ENCODE assay signal across 16 mouse cellular contexts in the genomic region with DNA sequence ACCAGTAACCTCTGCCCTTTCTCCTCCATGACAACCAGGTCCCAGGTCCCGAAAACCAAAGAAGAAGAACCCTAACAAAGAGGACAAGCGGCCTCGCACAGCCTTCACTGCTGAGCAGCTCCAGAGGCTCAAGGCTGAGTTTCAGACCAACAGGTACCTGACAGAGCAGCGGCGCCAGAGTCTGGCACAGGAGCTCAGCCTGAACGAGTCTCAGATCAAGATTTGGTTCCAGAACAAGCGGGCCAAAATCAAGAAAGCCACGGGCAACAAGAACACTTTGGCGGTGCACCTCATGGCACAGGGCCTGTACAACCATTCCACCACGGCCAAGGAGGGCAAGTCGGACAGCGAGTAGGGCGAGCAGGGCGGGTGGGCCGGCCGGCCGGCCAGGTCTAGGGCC. TPM values are rescaled to one million over a fixed set of nuclear protein-coding genes. Genes with fewer than 3 reads are reported as not detected.
DNase-seq lines count a peak whose midpoint lies in the region; ATAC-seq and TF ChIP-seq lines count a peak whose summit lies in the region.
"Had no signal": no experiment of that assay in that cellular context is flagged by ENCODE, and none has a peak within 500 bp of the region (broad histone marks: within the 10 kb centered on the region; RNA-seq: fewer than 3 reads in every experiment).

No protein-coding gene starts in this region.

- peak; percentile 72 for DNase-seq in ZHBTc4 (ENCODE audit: low read depth, low spot score)
- DNase-seq in embryo, embryonic 11 days, result peak; percentile 36
- peak; percentile 65 for DNase-seq in limb, embryonic 11.5 days (ENCODE audit: low spot score)
- DNase-seq in layer of hippocampus, adult 18-20 months (ENCODE audit: low spot score in 2 of 2), result no peak
- DNase-seq in lung, adult 18-20 months, result no peak
- DNase-seq: heart, postnatal 10 days; layer of hippocampus, postnatal 36 days; lung, postnatal 14 days had no signal

- H3K9me3 ChIP-seq in ES-Bruce4 (replicated peaks; ENCODE audit: control insufficient read depth, insufficient read depth, low read length, poor library complexity, severe bottlenecking), result no peaks in the 10 kb centered on the region
- no peaks in the 10 kb centered on the region for H3K9me3 ChIP-seq in limb, embryonic 11.5 days (ENCODE audit: control insufficient read depth, low read length)
- no peaks in the 10 kb centered on the region for H3K9me3 ChIP-seq in forebrain, embryonic 16.5 days (ENCODE audit: control insufficient read depth, low read length)
- H3K9me3 ChIP-seq: embryonic facial prominence, embryonic 13.5 days had no signal

- H3K4me2 ChIP-seq in limb, embryonic 11.5 days (ENCODE audit: low read depth, severe bottlenecking), result no peak overlapping the region
- H3K4me2 ChIP-seq in forebrain, embryonic 16.5 days (ENCODE audit: low read length), result no peak overlapping the region
- H3K4me2 ChIP-seq: embryonic facial prominence, embryonic 13.5 days had no signal

- H3K9ac ChIP-seq in ES-Bruce4 (ENCODE audit: low read depth, poor library complexity, severe bottlenecking), result no peak overlapping the region
- H3K9ac ChIP-seq in limb, embryonic 11.5 days (ENCODE audit: low read length), result no peak overlapping the region
- no peak overlapping the region for H3K9ac ChIP-seq in forebrain, embryonic 16.5 days (replicated peaks; ENCODE audit: low read depth, low read length)
- H3K9ac ChIP-seq: embryonic facial prominence, embryonic 13.5 days had no signal

- H3K27me3 ChIP-seq in ES-Bruce4 (ENCODE audit: control insufficient read depth, insufficient read depth, low read length, poor library complexity, severe bottlenecking), result peaks cover 27% of the 10 kb centered on the region
- peaks cover 86% of the 10 kb centered on the region for H3K27me3 ChIP-seq in limb, embryonic 11.5 days (ENCODE audit: control insufficient read depth, insufficient read depth, low read length)
- H3K27me3 ChIP-seq in forebrain, embryonic 16.5 days (replicated peaks; ENCODE audit: control insufficient read depth, insufficient read depth, low read length), result peaks cover 76% of the 10 kb centered on the region

- no peak for ATAC-seq in limb, embryonic 11.5 days (ENCODE audit: insufficient number of reproducible peaks, low FRiP score, low TSS enrichment, low read depth)
- ATAC-seq in forebrain, embryonic 16.5 days, result no peak

- no peak overlapping the region for H3K27ac ChIP-seq in ES-Bruce4 (ENCODE audit: insufficient read depth, low read length)
- no peak overlapping the region for H3K27ac ChIP-seq in limb, embryonic 11.5 days (replicated peaks; ENCODE audit: low read depth, low read length)
- H3K27ac ChIP-seq in forebrain, embryonic 16.5 days (ENCODE audit: low read length), result no peak overlapping the region
- H3K27ac ChIP-seq: embryonic facial prominence, embryonic 13.5 days; kidney, postnatal 0 days; stomach, postnatal 0 days had no signal

- no peak for TF ChIP-seq CTCF in ES-Bruce4 (IDR thresholded peaks at IDR 0.05; ENCODE audit: low read depth, low read length)

- no peaks in the 10 kb centered on the region for H3K36me3 ChIP-seq in ES-Bruce4 (ENCODE audit: control insufficient read depth, insufficient read depth, low read length, poor library complexity, severe bottlenecking)
- H3K36me3 ChIP-seq in limb, embryonic 11.5 days (ENCODE audit: control insufficient read depth, insufficient read depth, low read length), result no peaks in the 10 kb centered on the region
- H3K36me3 ChIP-seq in forebrain, embryonic 16.5 days (ENCODE audit: control insufficient read depth, insufficient read depth), result no peaks in the 10 kb centered on the region
- H3K36me3 ChIP-seq: embryonic facial prominence, embryonic 13.5 days had no signal

- WGBS in limb, embryonic 11.5 days, result 2% methylated on average over 17 of the region's 17 CpGs
- WGBS in forebrain, embryonic 16.5 days, result 2% methylated on average over 17 of the region's 17 CpGs

- no peak for TF ChIP-seq POLR2A in ES-Bruce4 (IDR thresholded peaks at IDR 0.05; ENCODE audit: insufficient read depth, low read length)

- H3K4me3 ChIP-seq in ES-Bruce4 (ENCODE audit: low read depth, low read length), result peak overlapping the region; percentile 46
- H3K4me3 ChIP-seq in limb, embryonic 11.5 days (ENCODE audit: low read depth, low read length), result no peak overlapping the region
- no peak overlapping the region for H3K4me3 ChIP-seq in forebrain, embryonic 16.5 days (replicated peaks; ENCODE audit: low read length)
- H3K4me3 ChIP-seq: embryonic facial prominence, embryonic 13.5 days had no signal

- peaks cover 5% of the 10 kb centered on the region for H3K4me1 ChIP-seq in ES-Bruce4 (ENCODE audit: control insufficient read depth, insufficient read depth, low read length)
- H3K4me1 ChIP-seq in limb, embryonic 11.5 days (ENCODE audit: control insufficient read depth, insufficient read depth, low read length), result peaks cover 12% of the 10 kb centered on the region; the same call in 1 of the 2 replicates
- H3K4me1 ChIP-seq in forebrain, embryonic 16.5 days (replicated peaks; ENCODE audit: control insufficient read depth, insufficient read depth, low read length), result peaks cover 21% of the 10 kb centered on the region

- no peak for TF ChIP-seq EP300 in ES-Bruce4 (IDR thresholded peaks at IDR 0.05; ENCODE audit: insufficient read depth, low read depth, low read length)

RNA-seq across cellular contexts. Expression of gene En2, which starts 4.6 kb away (rescaled TPM):
- 1.4 and 1.6 TPM in 2 replicates for polyA plus RNA-seq in ES-Bruce4 (2011; ENCODE audit: insufficient read depth, insufficient read length, low read depth, missing spikeins)
- not detected in 2 replicates for polyA plus RNA-seq in limb, embryonic 11.5 days (2014; fragmentation: Nextera tagmentation; extraction: Ambion mirVana)
- under 1 TPM; 0.33 to 0.54 TPM for total RNA-seq in layer of hippocampus, adult 18-20 months (2021)
- not detected in 2 replicates for polyA plus RNA-seq in forebrain, embryonic 16.5 days (2015; fragmentation: Nextera tagmentation; extraction: Ambion mirVana)
- total RNA-seq: granulocyte monocyte progenitor cell, adult 5-6 weeks; monocyte, adult 5-6 weeks had no signal
- polyA plus RNA-seq: embryonic facial prominence, embryonic 13.5 days; kidney, postnatal 0 days; stomach, postnatal 0 days; urinary bladder, adult 2 months had no signal

Comparison
In these comparisons a context has a peak if more than half of its experiments do, and no peak if none do; other contexts are left out.
1. DNase-seq: peak in ZHBTc4 (single experiment), embryo, embryonic 11 days (single experiment) and limb, embryonic 11.5 days (single experiment); none in layer of hippocampus, adult 18-20 months (0 of 2) and lung, adult 18-20 months (0 of 2).